Mouse (Mus musculus): ENCODE measurements around the gene Vmn2r31. TPM values are rescaled to one million over a fixed set of nuclear protein-coding genes. Genes with fewer than 3 reads are reported as not detected.

Vmn2r31 gene
- not detected for polyA plus RNA-seq (2014; fragmentation: Illumina TruSeq; extraction: RNeasy Lipid Tissue Mini Kit (QIAGEN cat#74804); ENCODE audit: low read depth, low replicate concordance)

DNA sequence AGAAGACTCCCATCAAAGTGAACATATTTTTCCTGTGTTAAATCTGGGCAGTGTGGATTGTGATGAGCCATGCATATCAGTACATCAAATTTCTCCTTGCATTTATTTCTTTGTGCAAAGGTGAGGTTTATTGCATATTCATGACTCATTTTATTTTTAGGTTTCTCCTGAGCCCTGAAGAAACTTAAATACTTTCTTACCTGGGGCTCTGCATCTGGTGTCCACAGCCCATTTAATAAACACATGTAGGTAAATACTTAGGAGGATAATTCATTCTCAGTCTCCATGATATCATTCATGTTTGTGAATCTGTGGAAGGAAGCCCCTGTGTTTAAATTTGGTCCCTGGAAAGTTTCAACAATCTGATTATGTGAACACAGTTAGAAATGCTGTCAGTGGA is at the start of gene Vmn2r31:
Gene Vmn2r31 (minus strand): TSS at position 101 of the 400 bp plus-strand sequence.

DNA sequence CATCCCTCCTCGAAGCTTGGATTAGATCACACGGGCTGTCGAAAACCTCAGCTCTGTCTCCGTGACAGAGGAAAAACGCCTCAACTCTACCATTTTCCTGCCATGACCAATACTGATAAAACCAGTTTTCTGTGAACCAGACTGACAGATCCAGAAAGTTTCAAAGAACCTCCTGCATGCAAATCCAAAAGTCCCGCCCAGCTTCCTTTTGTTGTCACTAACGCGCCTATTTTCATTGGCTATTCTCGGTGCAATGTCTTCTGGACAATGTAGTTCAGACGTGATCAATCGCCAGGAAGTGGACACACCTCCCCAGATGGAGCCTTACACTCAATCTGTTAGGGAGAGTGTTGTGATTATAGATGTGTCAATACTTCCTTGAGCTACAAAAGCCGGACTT is 25.1 kb downstream of the Vmn2r31 start, which contains the start of gene Gm45783:
Gene Gm45783 (minus strand): TSS at position 143 of the 400 bp plus-strand sequence.

GRCm38 (mm10) chr7:7337509-7337908 is 62.0 kb downstream of the Vmn2r31 start, which contains the start of gene Vmn2r30:
Gene Vmn2r30, minus strand, starts transcription at chr7:7337609.

Other genes starting within 250 kb of the Vmn2r31 start
- gene Zfp418, start 228.4 kb downstream of the Vmn2r31 start, polyA plus RNA-seq (2014; fragmentation: Illumina TruSeq; extraction: RNeasy Lipid Tissue Mini Kit (QIAGEN cat#74804); ENCODE audit: low read depth, low replicate concordance) = 6.8 TPM
- 7.9 TPM for gene Zfp772, start 189.7 kb downstream of the Vmn2r31 start, polyA plus RNA-seq (2014; fragmentation: Illumina TruSeq; extraction: RNeasy Lipid Tissue Mini Kit (QIAGEN cat#74804); ENCODE audit: low read depth, low replicate concordance)
- 7.9 TPM for gene Vmn2r29, start 152.4 kb downstream of the Vmn2r31 start, polyA plus RNA-seq (2014; fragmentation: Illumina TruSeq; extraction: RNeasy Lipid Tissue Mini Kit (QIAGEN cat#74804); ENCODE audit: low read depth, low replicate concordance)
- gene Gm45844, start 121.4 kb downstream of the Vmn2r31 start, polyA plus RNA-seq (2014; fragmentation: Illumina TruSeq; extraction: RNeasy Lipid Tissue Mini Kit (QIAGEN cat#74804); ENCODE audit: low read depth, low replicate concordance) = 11.4 TPM
- 102 TPM for gene Clcn4, start 98.9 kb downstream of the Vmn2r31 start, polyA plus RNA-seq (2014; fragmentation: Illumina TruSeq; extraction: RNeasy Lipid Tissue Mini Kit (QIAGEN cat#74804); ENCODE audit: low read depth, low replicate concordance)
- gene Vmn2r30, start 62.1 kb downstream of the Vmn2r31 start, polyA plus RNA-seq (2014; fragmentation: Illumina TruSeq; extraction: RNeasy Lipid Tissue Mini Kit (QIAGEN cat#74804); ENCODE audit: low read depth, low replicate concordance) = not detected
- not detected for gene Gm45783, start 25.1 kb downstream of the Vmn2r31 start, polyA plus RNA-seq (2014; fragmentation: Illumina TruSeq; extraction: RNeasy Lipid Tissue Mini Kit (QIAGEN cat#74804); ENCODE audit: low read depth, low replicate concordance)
- gene Vmn2r32, start 80.3 kb upstream of the Vmn2r31 start, polyA plus RNA-seq (2014; fragmentation: Illumina TruSeq; extraction: RNeasy Lipid Tissue Mini Kit (QIAGEN cat#74804); ENCODE audit: low read depth, low replicate concordance) = not detected
- gene Vmn2r33, start 167.1 kb upstream of the Vmn2r31 start, polyA plus RNA-seq (2014; fragmentation: Illumina TruSeq; extraction: RNeasy Lipid Tissue Mini Kit (QIAGEN cat#74804); ENCODE audit: low read depth, low replicate concordance) = not detected